Mouse (Mus musculus) lung, embryonic 14.5 days (tissue): ENCODE results near the gene Ttbk1. TPM values are rescaled to one million over a fixed set of nuclear protein-coding genes. Genes with fewer than 3 reads are reported as not detected.
A peak's percentile ranks its signal among the peaks of the same experiment; 100 is the strongest.

Experiments used
- ATAC-seq: fragments of 200-750 bp; cut with Nextera tagmentation; 2 replicates; pipeline ENCODE4 v1.8.0; 2017; ENCODE audit warnings: mild to moderate bottlenecking, moderate TSS enrichment, moderate library complexity; ENCODE audit not compliant: insufficient read depth
- DNase-seq: peaks from one replicate; pipeline ENCODE4 v3.0.0-alpha.2; 2015
- H3K27ac ChIP-seq: fragments of 300-500 bp; sonication (generic); 2 replicates; pipeline ENCODE4 v1.5.1; 2014; ENCODE audit warnings: low read depth, mild to moderate bottlenecking, moderate library complexity
- H3K27me3 ChIP-seq: fragments of 300-500 bp; sonication (generic); 2 replicates; pipeline ENCODE4 v1.6.1; 2014; ENCODE audit warnings: low read length, control low read depth; ENCODE audit not compliant: insufficient read depth
- H3K36me3 ChIP-seq: fragments of 300-500 bp; sonication (generic); 2 replicates; pipeline ENCODE4 v1.6.1; 2014; ENCODE audit warnings: control low read depth; ENCODE audit not compliant: insufficient read depth
- H3K4me1 ChIP-seq: fragments of 300-500 bp; sonication (generic); 2 replicates; pipeline ENCODE4 v1.6.1; 2014; ENCODE audit warnings: antibody characterized with exemption, control low read depth; ENCODE audit not compliant: insufficient read depth
- H3K4me2 ChIP-seq: fragments of 300-500 bp; sonication (generic); 2 replicates; pipeline ENCODE4 v1.6.1; 2014; ENCODE audit warnings: mild to moderate bottlenecking
- H3K4me3 ChIP-seq: fragments of 300-500 bp; sonication (generic); 2 replicates; pipeline ENCODE4 v1.5.1; 2014; ENCODE audit warnings: low read depth, low read length
- H3K9ac ChIP-seq: fragments of 300-500 bp; sonication (generic); 2 replicates; pipeline ENCODE4 v1.6.1; 2014
- H3K9me3 ChIP-seq: fragments of 300-500 bp; sonication (generic); 2 replicates; pipeline ENCODE4 v1.6.1; 2016; ENCODE audit warnings: low read depth, low read length, control low read depth
- CTCF ChIP-seq: IDR thresholded peaks from 2 replicates; pipeline ENCODE4 v1.5.1; 2016; ENCODE audit warnings: antibody characterized with exemption, low read depth
- WGBS: fragments of 180-500 bp; shearing (Covaris S2); extraction: QIAGEN DNeasy Blood & Tissue Kit; methylation state at CpG from one replicate; pipeline ENCODE4 v1.1.7; 2014; 5-methylcytosine and 5-hydroxymethylcytosine counted together
- polyA plus RNA-seq: library from polyadenylated mRNA; unstranded; fragments of >200 nt; fragmentation: Nextera tagmentation; extraction: Ambion mirVana; gene quantifications from 2 replicates; pipeline ENCODE4 v1.2.1, GENCODE M21; 2014

Gene Ttbk1
- polyA plus RNA-seq, 1 experiment from 2014 or later, result 0.05 TPM

GRCm38 (mm10) chr17:46438298-46438873, 49.1 kb downstream of the Ttbk1 start, which contains the start of gene Slc22a7:
Gene Slc22a7, minus strand, starts transcription at chr17:46438457.
- no peak for TF ChIP-seq CTCF
- H3K9me3 ChIP-seq, result no peaks in the 10 kb centered on the region
- WGBS, result 83% methylated on average over 4 of the region's 4 CpGs

GRCm38 (mm10) chr17:46436672-46437366, 50.7 kb downstream of the Ttbk1 start:
- Histone ChIP-seq H3K27me3 (0 out of 2 replicates have a peak, but pooled peaks cover 9% of the 10 kb centered on the region), H3K4me2 (no peak overlapping the region), H3K27ac (no peak overlapping the region), H3K9ac (no peak overlapping the region), H3K4me3 (no peak overlapping the region), H3K36me3 (no peaks in the 10 kb centered on the region), H3K4me1 (no peaks in the 10 kb centered on the region), H3K9me3 (no peaks in the 10 kb centered on the region)
- TF ChIP-seq CTCF, result peak; percentile 69
- peak; percentile 47 for DNase-seq
- ATAC-seq, result peak; percentile 63
- WGBS, result 24% methylated on average over 23 of the region's 23 CpGs

More at GRCm38 (mm10) chr17:46438298-46438873, 49.1 kb downstream of the Ttbk1 start, which contains the start of gene Slc22a7:
- Histone ChIP-seq H3K27ac (no peak within 1 kb of the TSS), H3K4me1 (no peaks in the 10 kb centered on the region), H3K4me2 (no peak within 1 kb of the TSS), H3K9ac (no peak within 1 kb of the TSS), H3K36me3 (no peaks in the 10 kb centered on the region), H3K4me3 (no peak within 1 kb of the TSS), H3K27me3 (peaks cover 19% of the 10 kb centered on the region)
- DNase-seq (no peak), ATAC-seq (no peak)

- DNase-seq, result peak; percentile 48
- TF ChIP-seq CTCF, result no peak
- Histone ChIP-seq H3K9ac (peak overlapping the region; percentile 26; the same call in 1 of the 2 replicates), H3K27ac (no peak overlapping the region), H3K27me3 (0 out of 2 replicates have a peak, but pooled peaks cover 9% of the 10 kb centered on the region), H3K4me2 (peak overlapping the region; percentile 53), H3K4me3 (no peak overlapping the region), H3K36me3 (no peaks in the 10 kb centered on the region), H3K4me1 (no peaks in the 10 kb centered on the region), H3K9me3 (no peaks in the 10 kb centered on the region)
- WGBS, result 4% methylated on average over 17 of the region's 17 CpGs
- ATAC-seq, result peak; percentile 42; the same call in 1 of the 2 replicates
These were observed 53.8 kb downstream of the Ttbk1 start for GRCm38 (mm10) chr17:46433627-46434026.

- DNase-seq (peak; percentile 31), ATAC-seq (no peak)
- Histone ChIP-seq H3K36me3 (no peaks in the 10 kb centered on the region), H3K9ac (no peak within 1 kb of the TSS), H3K4me3 (no peak within 1 kb of the TSS; the same call in 1 of the 2 replicates), H3K4me2 (peak within 1 kb of the TSS; percentile 50), H3K4me1 (no peaks in the 10 kb centered on the region), H3K27ac (no peak within 1 kb of the TSS), H3K9me3 (no peaks in the 10 kb centered on the region), H3K27me3 (no peaks in the 10 kb centered on the region)
- no peak for TF ChIP-seq CTCF
- 14% methylated on average over 18 of the region's 18 CpGs for WGBS
These were observed 58.6 kb downstream of the Ttbk1 start, which contains the start of gene Crip3 for GRCm38 (mm10) chr17:46428761-46429414. Gene Crip3, plus strand, starts transcription at chr17:46428926.

GRCm38 (mm10) chr17:46426496-46426895, 61.0 kb downstream of the Ttbk1 start:
- no peak overlapping the region for H3K27ac ChIP-seq
- H3K4me3 ChIP-seq, result no peak overlapping the region
- no peaks in the 10 kb centered on the region for H3K4me1 ChIP-seq
- ATAC-seq (no peak), DNase-seq (no peak)
- no peaks in the 10 kb centered on the region for H3K36me3 ChIP-seq
- H3K9ac ChIP-seq, result no peak overlapping the region
- no peaks in the 10 kb centered on the region for H3K9me3 ChIP-seq
- no peak overlapping the region for H3K4me2 ChIP-seq
- no peaks in the 10 kb centered on the region for H3K27me3 ChIP-seq
- TF ChIP-seq CTCF, result no peak

GRCm38 (mm10) chr17:46419717-46420116, 67.8 kb downstream of the Ttbk1 start:
- DNase-seq, result no peak
- TF ChIP-seq CTCF, result no peak
- H3K27ac ChIP-seq, result no peak overlapping the region
- H3K36me3 ChIP-seq, result peaks cover 4% of the 10 kb centered on the region; the same call in 1 of the 2 replicates
- H3K27me3 ChIP-seq, result no peaks in the 10 kb centered on the region
- no peaks in the 10 kb centered on the region for H3K9me3 ChIP-seq
- no peak overlapping the region for H3K9ac ChIP-seq
- no peak overlapping the region for H3K4me3 ChIP-seq
- no peaks in the 10 kb centered on the region for H3K4me1 ChIP-seq
- no peak for ATAC-seq
- no peak overlapping the region for H3K4me2 ChIP-seq

GRCm38 (mm10) chr17:46418628-46419027, 68.8 kb downstream of the Ttbk1 start:
- TF ChIP-seq CTCF, result no peak
- Histone ChIP-seq H3K9me3 (no peaks in the 10 kb centered on the region), H3K4me2 (no peak overlapping the region), H3K4me3 (no peak overlapping the region), H3K4me1 (no peaks in the 10 kb centered on the region), H3K9ac (no peak overlapping the region; the same call in 1 of the 2 replicates), H3K27ac (no peak overlapping the region), H3K36me3 (peaks cover 11% of the 10 kb centered on the region), H3K27me3 (no peaks in the 10 kb centered on the region)
- 69% methylated on average over 5 of the region's 5 CpGs for WGBS
- ATAC-seq, result no peak
- no peak for DNase-seq
